Comparison of ENCODE assay signal across 25 mouse cellular contexts in genomic region chr12:15929541-15929940, GRCm38 (mm10).
DNase-seq lines count a peak whose midpoint lies in the region; ATAC-seq and TF ChIP-seq lines count a peak whose summit lies in the region.
"Had no signal": no experiment of that assay in that cellular context is flagged by ENCODE, and none has a peak within 500 bp of the region (broad histone marks: within the 10 kb centered on the region; RNA-seq: fewer than 3 reads in every experiment).

No protein-coding gene starts in this region.

- peak; percentile 10 for DNase-seq in CD4-positive, CD25-positive, alpha-beta regulatory T cell, adult 2 months (ENCODE audit: low read depth, low spot score)
- DNase-seq in limb, embryonic 14.5 days (ENCODE audit: low spot score), result peak; percentile 21
- no peak for DNase-seq in limb, embryonic 10.5 days (ENCODE audit: low spot score)
- DNase-seq in 3T3-L1 (ENCODE audit: low read depth, low spot score), result peak; percentile 31
- peak; percentile 22 for DNase-seq in induced T-regulatory cell, adult 2 months (ENCODE audit: low read depth)
- DNase-seq in adrenal gland, adult 8-10 months, result no peak
- DNase-seq: adrenal gland, postnatal 10 days; cerebellum, adult 9-10 months; cerebellum, postnatal 36 days; heart, postnatal 4 days; kidney, adult 11 months; kidney, postnatal 14 days; layer of hippocampus, adult 9-11 months; liver, postnatal 0 days; right cerebral cortex, postnatal 25 days had no signal

- H3K9ac ChIP-seq in limb, embryonic 14.5 days (ENCODE audit: low read depth, low read length, severe bottlenecking), result no peak overlapping the region
- H3K9ac ChIP-seq: hindbrain, embryonic 14.5 days; limb, embryonic 13.5 days; liver, embryonic 12.5 days; liver, postnatal 0 days; midbrain, embryonic 15.5 days; neural tube, embryonic 15.5 days; stomach, embryonic 15.5 days had no signal

- ATAC-seq in CD4-positive, CD25-positive, alpha-beta regulatory T cell, adult 4 months, result no peak
- no peak for ATAC-seq in limb, embryonic 14.5 days (ENCODE audit: low FRiP score, low read depth)
- ATAC-seq: forebrain, embryonic 14.5 days; liver, embryonic 12.5 days; liver, postnatal 0 days; midbrain, embryonic 15.5 days had no signal

- H3K4me3 ChIP-seq in limb, embryonic 14.5 days (replicated peaks; ENCODE audit: low read length), result no peak overlapping the region
- no peak overlapping the region for H3K4me3 ChIP-seq in limb, embryonic 10.5 days
- H3K4me3 ChIP-seq: heart, embryonic 10.5 days; limb, embryonic 13.5 days; liver, embryonic 12.5 days; midbrain, embryonic 15.5 days; neural tube, embryonic 15.5 days; stomach, embryonic 15.5 days had no signal

- no peak overlapping the region for H3K4me2 ChIP-seq in limb, embryonic 14.5 days (replicated peaks; ENCODE audit: low read depth, low read length, severe bottlenecking)
- H3K4me2 ChIP-seq: hindbrain, embryonic 14.5 days; limb, embryonic 13.5 days; liver, embryonic 12.5 days; midbrain, embryonic 15.5 days; neural tube, embryonic 15.5 days; stomach, embryonic 15.5 days had no signal

- H3K36me3 ChIP-seq in limb, embryonic 14.5 days (ENCODE audit: control insufficient read depth, insufficient read depth, low read length), result no peaks in the 10 kb centered on the region
- H3K36me3 ChIP-seq in limb, embryonic 10.5 days, result no peaks in the 10 kb centered on the region
- H3K36me3 ChIP-seq: heart, embryonic 10.5 days; limb, embryonic 13.5 days; liver, embryonic 12.5 days; midbrain, embryonic 15.5 days; neural tube, embryonic 15.5 days; stomach, embryonic 15.5 days had no signal

- no peaks in the 10 kb centered on the region for H3K27me3 ChIP-seq in limb, embryonic 14.5 days (ENCODE audit: control insufficient read depth, insufficient read depth, low read length)
- H3K27me3 ChIP-seq in limb, embryonic 10.5 days (ENCODE audit: low read depth, poor library complexity, severe bottlenecking), result no peaks in the 10 kb centered on the region
- H3K27me3 ChIP-seq: limb, embryonic 13.5 days; liver, embryonic 12.5 days; midbrain, embryonic 15.5 days; neural tube, embryonic 15.5 days; stomach, embryonic 15.5 days had no signal

- no peak for TF ChIP-seq POLR2A in limb, embryonic 14.5 days (IDR thresholded peaks at IDR 0.05; ENCODE audit: borderline replicate concordance, extremely low read depth, insufficient read depth, insufficient read length)

- H3K4me1 ChIP-seq in limb, embryonic 14.5 days (ENCODE audit: control insufficient read depth, insufficient read depth, low read length), result no peaks in the 10 kb centered on the region
- H3K4me1 ChIP-seq in limb, embryonic 10.5 days, result no peaks in the 10 kb centered on the region
- H3K4me1 ChIP-seq: liver, embryonic 12.5 days; midbrain, embryonic 15.5 days; neural tube, embryonic 15.5 days; stomach, embryonic 15.5 days had no signal

- H3K27ac ChIP-seq in limb, embryonic 14.5 days (replicated peaks; ENCODE audit: low read depth, low read length), result no peak overlapping the region
- H3K27ac ChIP-seq in limb, embryonic 10.5 days, result no peak overlapping the region
- H3K27ac ChIP-seq: heart, embryonic 10.5 days; hindbrain, embryonic 14.5 days; limb, embryonic 13.5 days; liver, embryonic 12.5 days; macrophage; midbrain, embryonic 15.5 days; neural tube, embryonic 15.5 days; stomach, embryonic 15.5 days had no signal

- no peaks in the 10 kb centered on the region for H3K9me3 ChIP-seq in limb, embryonic 14.5 days (ENCODE audit: control insufficient read depth, low read length)
- no peaks in the 10 kb centered on the region for H3K9me3 ChIP-seq in limb, embryonic 10.5 days (replicated peaks)
- H3K9me3 ChIP-seq: heart, embryonic 10.5 days; limb, embryonic 13.5 days; liver, embryonic 12.5 days; midbrain, embryonic 15.5 days; neural tube, embryonic 15.5 days; stomach, embryonic 15.5 days had no signal

- WGBS in limb, embryonic 14.5 days, result 54% methylated on average over 1 of the region's 1 CpGs
- WGBS in limb, embryonic 10.5 days, result 97% methylated on average over 1 of the region's 1 CpGs

Comparison
In these comparisons a context has a peak if more than half of its experiments do, and no peak if none do; other contexts are left out.
1. DNase-seq: peak in CD4-positive, CD25-positive, alpha-beta regulatory T cell, adult 2 months (single experiment), limb, embryonic 14.5 days (single experiment), 3T3-L1 (single experiment) and induced T-regulatory cell, adult 2 months (single experiment); none in limb, embryonic 10.5 days (single experiment) and adrenal gland, adult 8-10 months (single experiment).